Mouse (Mus musculus) lung, postnatal 0 days (tissue): ENCODE results near the gene Snapin.

Experiments
- CTCF ChIP-seq: IDR thresholded peaks from 2 replicates; pipeline ENCODE4 v1.5.1; 2016; ENCODE audit warnings: antibody characterized with exemption, mild to moderate bottlenecking
- EP300 ChIP-seq: IDR thresholded peaks from 2 replicates; pipeline ENCODE4 v1.6.1; 2016; ENCODE audit warnings: antibody characterized with exemption, mild to moderate bottlenecking, control low read depth

DNA sequence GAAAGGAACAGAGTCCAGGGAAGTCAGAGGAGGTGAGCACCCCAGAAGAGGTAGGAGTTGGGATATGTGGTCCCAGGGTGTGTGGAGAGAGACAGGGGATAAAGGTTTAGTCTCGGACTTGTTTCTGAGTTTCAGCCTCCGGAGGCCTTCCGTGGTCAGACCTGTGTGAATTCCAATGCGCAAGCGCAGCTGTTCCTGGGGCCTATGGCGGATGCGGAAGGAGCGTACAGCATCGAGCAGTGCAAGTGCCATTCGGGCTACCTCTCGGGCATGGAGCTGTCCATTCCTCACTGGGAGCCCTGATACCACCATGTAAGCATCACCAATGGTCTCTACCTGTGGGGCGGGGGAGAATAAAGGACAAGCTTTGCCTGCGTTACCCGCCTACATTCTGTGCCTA is 35.9 kb downstream of the Snapin start:
- TF ChIP-seq EP300 = no peak
- TF ChIP-seq CTCF = no peak
